Mouse (Mus musculus) MEL (cell line): Measurements from ENCODE around the gene Nfasc. TPM values are rescaled to one million over a fixed set of nuclear protein-coding genes. Genes with fewer than 3 reads are reported as not detected.

Source experiments
- DNase-seq: peaks from one replicate; pipeline ENCODE4 v3.0.0; 2011; ENCODE audit warnings: low read depth, low spot score
- H3K27ac ChIP-seq: 2 replicates; pipeline ENCODE4 v1.5.1; 2012; ENCODE audit warnings: low read depth, mild to moderate bottlenecking, control low read depth, low read length, moderate library complexity; ENCODE audit not compliant: control insufficient read depth
- H3K27me3 ChIP-seq, 2 experiments: fragments of 150-350 bp in 1 of 2; sonication (generic) in 1 of 2; 2 replicates each; pipeline ENCODE4 v1.6.1; 2012; ENCODE audit warnings: low read length in 2 of 2, mild to moderate bottlenecking in 2 of 2, improper control_type of control experiment in 1 of 2, moderate library complexity in 1 of 2; ENCODE audit not compliant: insufficient read depth in 2 of 2, control insufficient read depth in 1 of 2
- H3K36me3 ChIP-seq, 2 experiments: 2 replicates each; pipeline ENCODE4 v1.6.1; 2012 to 2014; ENCODE audit warnings: low read length in 2 of 2, improper control_type of control experiment in 1 of 2, inconsistent platforms in 1 of 2, mild to moderate bottlenecking in 1 of 2; ENCODE audit not compliant: insufficient read depth in 2 of 2, control insufficient read depth in 1 of 2
- H3K4me1 ChIP-seq, 2 experiments: fragments of 150-350 bp in 1 of 2; sonication (generic) in 1 of 2; 2 replicates each; pipeline ENCODE4 v1.6.1; 2012; ENCODE audit warnings: low read length in 2 of 2, improper control_type of control experiment in 1 of 2, mild to moderate bottlenecking in 1 of 2; ENCODE audit not compliant: insufficient read depth in 2 of 2, control insufficient read depth in 1 of 2
- H3K4me3 ChIP-seq, 2 experiments: fragments of 150-350 bp in 1 of 2; sonication (generic) in 1 of 2; 2 replicates each; pipeline ENCODE4 v1.5.1; 2012; ENCODE audit warnings: low read depth in 2 of 2, low read length in 2 of 2, mild to moderate bottlenecking in 2 of 2, moderate library complexity in 2 of 2, control low read depth in 1 of 2, improper control_type of control experiment in 1 of 2; ENCODE audit not compliant: control insufficient read depth in 1 of 2, insufficient read depth in 1 of 2
- H3K79me2 ChIP-seq: 2 replicates; pipeline ENCODE4 v1.6.1; 2012; ENCODE audit warnings: mild to moderate bottlenecking, low read length, moderate library complexity; ENCODE audit not compliant: control insufficient read depth, poor library complexity, insufficient read depth
- H3K9ac ChIP-seq: 2 replicates; pipeline ENCODE4 v1.6.1; 2012; ENCODE audit warnings: low read depth, mild to moderate bottlenecking, control low read depth, low read length, moderate library complexity; ENCODE audit not compliant: control insufficient read depth, poor library complexity, severe bottlenecking
- H3K9me3 ChIP-seq: fragments of 150-350 bp; sonication (generic); replicated peaks from 2 replicates; pipeline ENCODE4 v1.6.1; 2012; ENCODE audit warnings: mild to moderate bottlenecking, low read length, improper control_type of control experiment, moderate library complexity; ENCODE audit not compliant: insufficient read depth
- CHD2 ChIP-seq: IDR thresholded peaks from 2 replicates; pipeline ENCODE4 v1.6.1; 2011; ENCODE audit warnings: low read length, improper control_type of control experiment
- CTCF ChIP-seq, 3 experiments: IDR thresholded peaks in 2 of 3; conservative IDR thresholded peaks in 1 of 3; 2 replicates each; pipeline ENCODE4 v1.5.1; 2011 to 2012; ENCODE audit warnings: low read length in 3 of 3, low read depth in 2 of 3, mild to moderate bottlenecking in 2 of 3, improper control_type of control experiment in 1 of 3, inconsistent platforms in 1 of 3, mixed read lengths in 1 of 3, moderate library complexity in 1 of 3; ENCODE audit not compliant: control insufficient read depth in 1 of 3, insufficient read depth in 1 of 3, poor library complexity in 1 of 3, severe bottlenecking in 1 of 3
- E2F4 ChIP-seq: IDR thresholded peaks from 2 replicates; pipeline ENCODE4 v1.6.1; 2011; ENCODE audit warnings: low read depth, low read length, improper control_type of control experiment, borderline replicate concordance
- HCFC1 ChIP-seq: IDR thresholded peaks from 2 replicates; pipeline ENCODE4 v1.6.1; 2012; ENCODE audit warnings: low read depth, mild to moderate bottlenecking, inconsistent platforms, low read length, improper control_type of control experiment, moderate library complexity
- MXI1 ChIP-seq: IDR thresholded peaks from 2 replicates; pipeline ENCODE4 v1.6.1; 2011; ENCODE audit warnings: mild to moderate bottlenecking, low read depth, low read length, improper control_type of control experiment
- NELFE ChIP-seq: IDR thresholded peaks from 2 replicates; pipeline ENCODE4 v1.6.1; 2011; ENCODE audit warnings: low read depth, low read length, improper control_type of control experiment
- POLR2AphosphoS5 ChIP-seq: IDR thresholded peaks from 2 replicates; pipeline ENCODE4 v1.6.1; 2012; ENCODE audit warnings: low read depth, borderline replicate concordance, mild to moderate bottlenecking, inconsistent platforms, low read length, moderate library complexity, mixed read lengths
- SMC3 ChIP-seq: IDR thresholded peaks from 2 replicates; pipeline ENCODE4 v1.6.1; 2011; ENCODE audit warnings: low read depth, low read length, improper control_type of control experiment
- TCF12 ChIP-seq: IDR thresholded peaks from 2 replicates; pipeline ENCODE4 v1.6.1; 2014; ENCODE audit warnings: low read depth, mild to moderate bottlenecking, inconsistent platforms, low read length, improper control_type of control experiment, moderate library complexity
- USF2 ChIP-seq, 2 experiments: IDR thresholded peaks; 2 replicates each; pipeline ENCODE4 v1.6.1; 2011 to 2012; ENCODE audit warnings: improper control_type of control experiment in 2 of 2, low read length in 2 of 2, borderline replicate concordance in 1 of 2, inconsistent platforms in 1 of 2, low read depth in 1 of 2, mild to moderate bottlenecking in 1 of 2; ENCODE audit not compliant: insufficient read depth in 1 of 2
- ZC3H11A ChIP-seq: IDR thresholded peaks from 2 replicates; pipeline ENCODE4 v1.6.1; 2012; ENCODE audit warnings: low read depth, mild to moderate bottlenecking, inconsistent platforms, low read length, improper control_type of control experiment
- polyA plus RNA-seq, 2 experiments: library from polyadenylated mRNA; stranded (reverse) in 1 of 2; unstranded in 1 of 2; fragments of >175 nt in 1 of 2; fragments of >200 nt in 1 of 2; gene quantifications; 2 replicates each; pipeline versions ENCODE4 v1.2.1 to v1.2.4; 2012; ENCODE audit warnings: low replicate concordance in 2 of 2, low read depth in 1 of 2; ENCODE audit not compliant: insufficient read length in 2 of 2, insufficient read depth in 1 of 2, missing spikeins in 1 of 2
- total RNA-seq: library from RNA; depleted of rRNA; stranded (reverse); fragments of 300-350 nt; gene quantifications from 2 replicates; pipeline ENCODE4 v1.2.3, GENCODE M21; 2012

Gene Nfasc
- total and polyA plus RNA-seq, 3 experiments, result not detected

- Histone ChIP-seq H3K9ac (no peak overlapping the region), H3K4me1 (no peaks in the 10 kb centered on the region), H3K9me3 (no peaks in the 10 kb centered on the region), H3K27ac (no peak overlapping the region)
- DNase-seq, result no peak
- TF ChIP-seq POLR2AphosphoS5 (no peak), TCF12 (no peak), MXI1 (no peak), NELFE (no peak)
- TF ChIP-seq, all 39 proteins: peak for 0
- no peaks in the 10 kb centered on the region for H3K79me2 ChIP-seq
- no peaks in the 10 kb centered on the region for H3K36me3 ChIP-seq
- H3K27me3 ChIP-seq, result peaks cover 2 to 3% of the 10 kb centered on the region in 2 experiments; a peak in 3 of 4 replicates
- no peak overlapping the region for H3K4me3 ChIP-seq
Measured at GRCm38 (mm10) chr1:132780961-132781360, 39.4 kb upstream of the Nfasc start.

GRCm38 (mm10) chr1:132780254-132780653 is 38.7 kb upstream of the Nfasc start:
- H3K4me1 ChIP-seq, result no peaks in the 10 kb centered on the region
- no peaks in the 10 kb centered on the region for H3K79me2 ChIP-seq
- H3K9ac ChIP-seq, result no peak overlapping the region
- H3K36me3 ChIP-seq, result no peaks in the 10 kb centered on the region
- H3K4me3 ChIP-seq, result no peak overlapping the region
- H3K27me3 ChIP-seq, result peaks cover 2% of the 10 kb centered on the region in 2 experiments; a peak in 3 of 4 replicates
- no peak for TF ChIP-seq CTCF (IDR thresholded peaks at IDR 0.05 in 2 of 3, conservative IDR thresholded peaks at IDR 0.05 in 1 of 3; ENCODE audit: control insufficient read depth in 1 of 3, insufficient read depth in 1 of 3, low read depth in 2 of 3, low read length in 3 of 3, poor library complexity in 1 of 3, severe bottlenecking in 1 of 3)
- H3K9me3 ChIP-seq, result no peaks in the 10 kb centered on the region
- no peak for DNase-seq
- no peak overlapping the region for H3K27ac ChIP-seq

DNA sequence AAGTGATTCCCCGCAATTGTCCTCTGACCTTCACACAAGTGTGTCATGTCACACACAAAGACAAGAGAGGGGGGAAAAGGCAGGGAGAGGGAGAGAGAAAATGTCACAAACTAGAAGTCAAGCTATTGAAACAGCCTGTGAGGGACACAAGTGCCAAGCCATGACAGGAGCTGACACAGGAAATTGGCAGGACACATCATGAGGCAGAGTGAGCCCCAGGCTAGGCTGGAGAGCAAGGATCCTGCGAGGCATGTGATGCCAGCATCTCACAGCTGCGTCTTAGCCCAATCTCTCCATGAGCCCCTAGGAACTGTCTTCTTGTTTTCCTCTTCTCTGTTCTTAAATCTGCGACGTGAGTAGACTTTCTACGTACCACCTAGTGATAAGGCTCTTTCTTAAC is 33.4 kb upstream of the Nfasc start:
- Histone ChIP-seq H3K27me3 (peaks cover 0 to 6% of the 10 kb centered on the region in 2 experiments; a peak in 2 of 4 replicates), H3K4me3 (no peak overlapping the region), H3K9me3 (no peaks in the 10 kb centered on the region), H3K9ac (no peak overlapping the region), H3K36me3 (no peaks in the 10 kb centered on the region), H3K27ac (no peak overlapping the region), H3K79me2 (no peaks in the 10 kb centered on the region), H3K4me1 (no peaks in the 10 kb centered on the region)
- TF ChIP-seq HCFC1 (no peak), ZC3H11A (no peak)
- no peak for DNase-seq

DNA sequence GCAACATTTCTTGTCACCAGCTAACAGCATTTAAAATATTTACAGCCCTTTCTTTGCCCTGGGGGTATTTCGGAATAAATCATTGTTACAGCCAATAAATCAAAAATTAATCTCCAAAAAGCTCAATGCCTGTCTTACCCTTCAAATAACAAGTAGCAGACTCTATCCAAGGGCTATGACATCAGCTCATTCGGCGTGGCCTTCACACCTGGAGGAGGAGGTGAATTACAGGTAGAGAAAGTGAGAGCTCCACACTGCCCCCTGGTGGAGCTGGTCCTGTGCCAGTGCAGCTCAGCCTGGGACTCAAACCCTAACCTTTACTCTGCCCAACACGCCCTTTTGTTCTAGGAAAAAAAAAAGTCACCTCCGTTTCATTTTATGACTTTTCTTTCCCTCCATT is 29.8 kb upstream of the Nfasc start:
- no peaks in the 10 kb centered on the region for H3K4me1 ChIP-seq
- no peak overlapping the region for H3K9ac ChIP-seq
- H3K9me3 ChIP-seq, result no peaks in the 10 kb centered on the region
- H3K79me2 ChIP-seq, result no peaks in the 10 kb centered on the region
- DNase-seq, result peak; percentile 19
- H3K27me3 ChIP-seq, result peaks cover 0 to 4% of the 10 kb centered on the region in 2 experiments; a peak in 2 of 4 replicates
- H3K27ac ChIP-seq, result no peak overlapping the region
- peak; percentile 25; the same call in 1 of the 2 replicates for TF ChIP-seq SMC3
- no peak for TF ChIP-seq E2F4
- peak; percentile 60 to 83 (median 68) for TF ChIP-seq CTCF (IDR thresholded peaks at IDR 0.05 in 2 of 3, conservative IDR thresholded peaks at IDR 0.05 in 1 of 3; ENCODE audit: control insufficient read depth in 1 of 3, insufficient read depth in 1 of 3, low read depth in 2 of 3, low read length in 3 of 3, poor library complexity in 1 of 3, severe bottlenecking in 1 of 3)
- no peak for TF ChIP-seq CHD2
- no peak for TF ChIP-seq USF2 (IDR thresholded peaks at IDR 0.05; ENCODE audit: borderline replicate concordance in 1 of 2, insufficient read depth in 1 of 2, low read depth in 1 of 2, low read length in 2 of 2)
- H3K36me3 ChIP-seq, result no peaks in the 10 kb centered on the region
- H3K4me3 ChIP-seq, result no peak overlapping the region
